Mouse (Mus musculus) adrenal gland, postnatal 25 days (tissue): ENCODE data around the gene Ndel1. TPM values are rescaled to one million over a fixed set of nuclear protein-coding genes. Genes with fewer than 3 reads are reported as not detected.

Source experiments
- DNase-seq: peaks from one replicate; pipeline ENCODE4 v3.0.0; 2021; ENCODE audit warnings: mixed read lengths
- total RNA-seq: library from RNA; stranded (reverse); gene quantifications from 2 replicates; pipeline ENCODE4 v1.2.3, GENCODE M21; 2021

The Ndel1 gene
- total RNA-seq, 1 experiment from 2014 or later, result 54.4 TPM

DNA sequence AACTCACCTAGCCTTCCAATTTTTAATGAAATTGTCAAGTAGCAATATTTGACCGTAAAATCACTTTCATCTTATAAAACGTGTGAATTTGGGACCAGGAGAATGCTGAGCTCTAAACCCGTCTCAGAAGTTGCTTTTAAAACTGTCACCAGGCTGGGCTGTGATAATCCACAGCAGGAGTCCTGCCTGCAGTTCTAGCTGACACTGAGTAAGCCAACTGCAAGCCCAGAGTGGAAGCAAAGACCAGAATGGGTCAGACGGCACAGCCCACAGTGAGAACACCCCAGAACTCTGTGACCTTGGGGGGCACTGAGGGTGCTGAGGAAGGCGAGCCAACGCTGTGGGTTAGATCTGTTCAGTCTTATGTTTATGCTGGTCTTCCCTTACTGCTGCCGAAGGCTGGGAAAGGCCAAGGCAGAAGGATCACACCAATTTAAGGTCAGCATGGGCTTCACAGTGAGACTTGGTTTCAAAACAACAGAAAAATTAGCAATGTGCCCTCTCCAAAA is 95.5 kb downstream of the Ndel1 start:
- DNase-seq, result no peak

Other genes with a start within 250 kb of the Ndel1 start
- 31.8 and 32.4 TPM in 2 replicates for gene Myh10, start 180.3 kb downstream of the Ndel1 start, total RNA-seq
- 0.15 TPM in 1 of 2 replicates, not detected in the other for gene Rnf222, start 16.7 kb upstream of the Ndel1 start, total RNA-seq
- gene Rpl26, start 29.7 kb upstream of the Ndel1 start, total RNA-seq, result 1,094 and 1,140 TPM in 2 replicates
- 0.70 TPM in 1 of 2 replicates, not detected in the other for gene Odf4, start 55.2 kb upstream of the Ndel1 start, total RNA-seq
- 18.7 and 23.4 TPM in 2 replicates for gene Arhgef15, start 85.6 kb upstream of the Ndel1 start, total RNA-seq
- 32.0 and 35.4 TPM in 2 replicates for gene Slc25a35, start 96.3 kb upstream of the Ndel1 start, total RNA-seq
- gene Rangrf, start 103.3 kb upstream of the Ndel1 start, total RNA-seq, result 20.7 and 22.4 TPM in 2 replicates
- 39.7 and 40.1 TPM in 2 replicates for gene Pfas, start 136.6 kb upstream of the Ndel1 start, total RNA-seq
- 32.9 and 33.9 TPM in 2 replicates for gene Ctc1, start 144.1 kb upstream of the Ndel1 start, total RNA-seq
- 9.7 and 11.8 TPM in 2 replicates for gene Aurkb, start 173.8 kb upstream of the Ndel1 start, total RNA-seq
- 23.1 and 32.0 TPM in 2 replicates for gene Borcs6, start 187.9 kb upstream of the Ndel1 start, total RNA-seq
- gene Tmem107, start 198.9 kb upstream of the Ndel1 start, total RNA-seq, result 18.3 and 21.8 TPM in 2 replicates
- 143 and 163 TPM in 2 replicates for gene Vamp2, start 216.6 kb upstream of the Ndel1 start, total RNA-seq
- gene Per1, start 223.4 kb upstream of the Ndel1 start, total RNA-seq, result 66.5 and 84.7 TPM in 2 replicates
- gene Hes7, start 248.5 kb upstream of the Ndel1 start, total RNA-seq, result not detected in 2 replicates